Mouse (Mus musculus) natural killer cell, adult 2 months (primary cell): ENCODE measurements around the gene Nprl3.
"Not testable (repeated sequence)": the region's sequence is repeated elsewhere in the genome, so short reads cannot be mapped to it uniquely, and the experiment has no call there.

ENCODE experiments used
- DNase-seq, 2 experiments: peaks; one replicate each; pipeline ENCODE4 v3.0.0; 2022; ENCODE audit warnings: low spot score in 2 of 2

Gene Nprl3

DNA sequence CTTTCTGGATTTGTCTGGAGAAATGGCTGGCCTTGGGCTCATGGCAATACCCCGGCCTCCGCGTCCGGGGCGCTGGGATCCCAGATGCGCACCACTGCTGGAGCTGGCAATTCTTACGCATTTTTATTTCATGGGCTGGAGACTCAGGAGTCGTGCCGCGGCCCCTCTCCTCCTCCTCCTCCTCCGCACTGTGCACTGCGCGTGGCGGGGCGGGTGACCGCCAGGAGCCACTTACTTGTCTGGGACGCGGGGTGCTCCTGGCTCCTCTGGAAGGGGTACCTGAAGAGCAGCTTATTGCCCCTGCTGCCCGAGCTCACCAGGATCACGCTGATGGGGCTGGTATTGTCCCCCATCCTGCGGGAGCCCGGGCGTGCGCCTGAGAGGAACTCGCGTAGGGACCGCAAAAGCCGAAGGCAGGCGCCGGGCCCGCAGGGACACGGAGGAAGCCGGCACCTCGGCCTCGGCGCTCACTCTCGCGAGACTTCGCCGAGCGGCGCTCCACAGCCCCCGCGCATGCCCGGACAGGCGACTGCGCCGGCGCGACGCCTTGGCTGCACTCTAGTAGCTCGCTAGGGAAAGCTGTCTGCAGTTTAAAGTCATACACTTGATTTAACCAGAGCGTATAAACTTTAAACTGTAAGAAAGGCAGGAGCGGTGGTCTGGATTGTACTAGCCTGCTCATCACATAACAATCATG, at the start of gene Nprl3:
Nprl3 (minus strand) TSS at position 520 of the 697 bp plus-strand sequence.
- DNase-seq: peak; percentile 92 to 94

DNA sequence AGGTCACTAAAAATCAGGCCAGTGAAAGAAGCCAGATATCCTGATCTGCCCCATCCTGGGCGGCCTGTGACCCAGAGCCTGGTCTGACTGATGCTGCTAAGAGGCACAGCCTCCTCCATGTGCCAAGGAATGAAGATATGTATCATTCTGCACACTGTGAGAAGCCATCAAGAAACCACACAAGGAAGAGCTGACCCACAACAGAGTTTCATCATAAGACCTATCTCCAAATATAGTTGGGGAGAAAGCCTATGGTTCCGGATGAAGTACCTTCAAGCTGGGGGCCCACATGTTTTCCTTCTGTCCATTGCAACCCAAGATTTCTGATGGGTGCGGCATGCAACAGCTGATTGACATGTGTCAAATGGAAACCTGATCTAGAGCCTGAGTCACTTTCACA, 48.5 kb upstream of the Nprl3 start:
- no peak for DNase-seq

- DNase-seq: no peak
Observed at GRCm38 (mm10) chr11:32309928-32310327, 42.4 kb upstream of the Nprl3 start.

DNA sequence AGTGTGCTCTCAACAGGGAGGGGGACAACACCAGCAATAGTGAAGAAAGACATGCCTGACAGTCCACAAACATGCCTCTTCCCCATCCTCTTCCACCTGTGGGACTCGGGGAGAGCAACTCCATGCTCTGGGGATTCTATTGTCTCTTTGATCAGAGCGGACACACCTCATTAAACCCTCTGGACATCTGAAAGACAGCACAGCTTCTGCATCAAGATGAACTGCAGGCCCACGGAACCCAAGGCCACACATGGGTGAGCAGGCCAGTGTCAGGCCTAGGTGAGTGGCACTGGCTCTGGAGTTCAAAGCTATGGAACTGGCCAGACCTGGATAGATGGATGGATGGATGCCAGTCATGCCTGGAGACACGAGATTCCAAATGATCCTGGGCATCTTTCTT, 41.9 kb upstream of the Nprl3 start:
- no peak for DNase-seq

DNA sequence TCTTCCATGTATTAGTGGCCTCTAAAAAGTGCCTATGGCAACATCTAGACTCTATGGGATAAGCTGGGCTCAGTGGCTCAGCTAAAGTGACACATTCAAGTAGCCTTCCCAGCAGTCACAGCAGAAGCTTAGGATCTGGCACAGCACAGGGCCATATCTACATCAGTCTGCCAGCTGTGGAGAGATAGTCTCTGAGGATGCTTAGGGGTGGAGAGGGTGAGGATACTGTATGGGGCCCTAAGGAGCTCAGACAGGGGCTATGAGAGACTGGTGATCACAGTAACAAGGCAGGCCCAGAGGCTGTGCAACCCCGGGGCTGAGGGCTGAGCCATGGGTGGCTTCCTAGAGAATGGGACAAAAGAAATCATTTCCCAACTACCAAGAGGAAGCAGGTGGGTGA, 39.5 kb upstream of the Nprl3 start:
- no peak for DNase-seq

GRCm38 (mm10) chr11:32303455-32303854, 35.9 kb upstream of the Nprl3 start:
- DNase-seq: no peak

DNA sequence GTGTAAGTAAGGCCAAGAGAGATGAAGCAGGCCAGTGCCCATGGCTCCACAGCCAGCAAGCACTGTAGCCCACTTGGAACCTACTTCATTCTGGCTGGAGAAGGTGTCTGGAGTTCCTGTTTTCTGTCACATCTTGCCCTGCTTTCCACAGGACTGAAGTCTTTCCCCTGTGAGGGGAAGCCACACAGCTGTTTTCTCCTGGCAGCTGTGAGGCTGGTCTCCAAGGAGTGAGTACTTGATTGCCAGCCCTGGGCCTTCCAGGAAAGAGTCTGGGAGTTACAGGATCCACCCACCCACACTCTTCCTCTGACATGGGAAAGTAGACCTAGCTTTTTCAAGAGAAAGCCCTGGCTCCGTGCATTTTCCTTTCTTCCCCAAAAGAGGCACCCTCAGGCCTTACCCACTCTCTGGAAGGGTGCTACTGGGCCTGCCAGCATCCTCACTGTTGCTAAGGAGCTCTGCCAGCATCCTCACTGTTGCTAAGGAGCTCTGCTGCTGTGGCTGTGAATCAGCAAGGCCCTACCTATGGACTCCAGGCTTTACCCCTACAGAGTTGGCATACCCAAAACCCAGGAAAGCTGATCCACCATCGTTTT, 35.4 kb upstream of the Nprl3 start:
- no peak for DNase-seq

- DNase-seq: no peak
Observed at GRCm38 (mm10) chr11:32301506-32301905, 34.0 kb upstream of the Nprl3 start.

DNA sequence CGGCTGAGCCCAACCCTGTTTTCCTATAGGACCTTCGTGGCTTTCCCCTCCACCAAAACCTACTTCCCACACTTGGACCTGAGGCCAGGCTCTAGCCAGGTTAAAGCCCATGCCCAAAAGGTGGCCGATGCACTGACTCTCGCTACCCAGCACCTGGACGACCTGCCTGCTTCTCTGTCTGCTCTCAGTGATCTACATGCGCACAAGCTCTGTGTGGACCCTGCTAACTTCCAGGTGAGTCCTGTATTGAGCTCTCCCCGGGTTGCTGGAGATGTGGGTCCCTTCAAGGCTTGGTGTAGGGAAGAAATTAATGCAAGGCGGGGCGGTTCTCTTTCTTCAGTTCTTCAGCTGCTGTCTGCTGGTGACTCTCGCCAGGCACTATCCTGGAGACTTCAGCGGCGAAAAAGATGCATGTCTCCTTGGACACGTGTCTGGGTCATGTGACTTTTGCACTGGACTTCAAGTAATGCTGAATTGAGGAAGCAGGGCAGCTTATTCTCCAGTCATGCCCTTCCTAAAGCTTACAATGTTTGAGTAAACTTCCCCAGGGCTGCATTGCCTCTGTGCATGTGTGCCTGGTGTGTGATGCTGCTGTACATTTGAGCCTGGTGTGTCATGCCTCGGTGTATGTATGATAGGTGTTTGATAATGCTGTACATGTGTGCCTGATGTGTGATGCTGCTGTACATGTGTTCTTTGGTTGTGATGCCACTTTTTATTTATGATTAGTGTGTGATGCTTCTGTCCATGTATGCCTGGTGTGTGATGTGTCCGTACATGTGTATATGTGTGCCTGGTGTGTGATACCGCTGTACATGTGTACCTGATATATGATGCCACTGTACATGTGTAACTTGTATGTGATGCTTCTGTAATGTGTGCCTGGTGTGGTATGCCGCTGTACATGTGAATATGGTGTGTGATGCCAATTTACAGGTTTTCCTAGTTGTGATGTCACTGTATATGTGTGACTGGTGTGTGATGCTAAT, 33.1 kb upstream of the Nprl3 start:
- no peak for DNase-seq

GRCm38 (mm10) chr11:32299865-32300264, 32.4 kb upstream of the Nprl3 start, which contains the start of gene Hbq1a:
TSS of gene Hbq1a (plus strand) at chr11:32300069.
- DNase-seq: peak; percentile 9 to 38

DNA sequence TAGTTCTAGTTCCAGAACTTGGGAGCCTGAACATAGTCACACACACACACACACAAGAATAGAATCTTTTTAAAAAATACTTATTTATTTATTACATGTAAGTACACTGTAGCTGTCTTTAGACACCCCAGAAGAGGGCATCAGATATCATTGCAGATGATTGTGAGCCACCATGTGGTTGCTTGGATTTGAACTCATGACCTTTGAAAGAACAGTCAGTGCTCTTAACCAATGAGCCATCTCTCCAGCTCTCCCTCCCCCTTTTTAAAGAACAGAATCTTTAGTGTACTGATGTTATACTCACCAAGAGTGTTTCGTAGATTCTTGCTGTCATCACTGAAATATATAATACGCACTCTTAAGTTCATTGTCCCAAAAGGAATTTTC, 31.0 kb upstream of the Nprl3 start:
- DNase-seq: no peak

DNA sequence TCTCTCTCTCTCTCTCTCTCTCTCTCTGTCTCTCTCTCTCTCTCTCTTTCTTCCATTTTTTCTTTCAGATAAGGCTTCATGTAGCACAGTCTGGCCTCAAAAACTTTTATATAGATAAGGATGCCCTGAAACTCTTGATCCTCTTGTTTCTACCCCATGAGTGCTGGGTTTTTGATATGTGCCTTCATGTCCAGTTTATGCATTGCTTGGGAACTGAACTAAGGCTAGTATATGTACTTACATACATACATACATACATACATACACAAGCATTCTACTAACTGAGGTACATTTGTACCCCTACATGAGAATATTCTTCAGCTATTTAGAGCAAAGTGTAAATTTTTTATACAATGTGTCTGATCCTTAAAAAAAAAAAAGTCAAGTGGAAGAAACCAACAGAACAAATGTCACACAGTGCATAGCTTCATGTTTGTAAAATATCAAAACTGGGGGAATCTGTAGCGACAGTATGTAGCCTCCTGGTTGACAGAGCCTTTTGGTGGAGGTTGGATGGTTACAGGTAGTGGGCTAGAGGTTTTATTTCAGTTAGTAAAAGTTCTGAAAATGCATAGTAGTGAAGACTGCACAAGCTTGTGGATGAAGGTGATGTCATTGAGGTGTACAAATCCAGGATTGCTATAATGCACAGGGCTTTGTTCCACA, 30.5 kb upstream of the Nprl3 start:
- no peak for DNase-seq

GRCm38 (mm10) chr11:32297417-32297816, 29.9 kb upstream of the Nprl3 start:
- not testable (repeated sequence) for DNase-seq

DNA sequence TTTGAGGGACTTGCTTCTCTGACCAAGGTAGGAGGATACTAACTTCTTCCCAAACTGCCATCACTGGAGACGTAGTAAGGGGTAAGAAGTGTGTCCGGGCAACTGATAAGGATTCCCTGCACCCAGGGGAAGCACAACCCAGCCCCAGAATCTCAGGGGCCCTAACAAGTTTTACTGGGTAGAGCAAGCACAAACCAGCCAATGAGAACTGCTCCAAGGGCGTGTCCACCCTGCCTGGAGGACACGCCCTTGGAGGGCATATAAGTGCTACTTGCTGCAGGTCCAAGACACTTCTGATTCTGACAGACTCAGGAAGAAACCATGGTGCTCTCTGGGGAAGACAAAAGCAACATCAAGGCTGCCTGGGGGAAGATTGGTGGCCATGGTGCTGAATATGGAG, 28.7 kb upstream of the Nprl3 start, which contains the start of gene Hba-a2:
Hba-a2 (plus strand) TSS at position 287 of the 400 bp plus-strand sequence.
- DNase-seq: not testable (repeated sequence)

DNA sequence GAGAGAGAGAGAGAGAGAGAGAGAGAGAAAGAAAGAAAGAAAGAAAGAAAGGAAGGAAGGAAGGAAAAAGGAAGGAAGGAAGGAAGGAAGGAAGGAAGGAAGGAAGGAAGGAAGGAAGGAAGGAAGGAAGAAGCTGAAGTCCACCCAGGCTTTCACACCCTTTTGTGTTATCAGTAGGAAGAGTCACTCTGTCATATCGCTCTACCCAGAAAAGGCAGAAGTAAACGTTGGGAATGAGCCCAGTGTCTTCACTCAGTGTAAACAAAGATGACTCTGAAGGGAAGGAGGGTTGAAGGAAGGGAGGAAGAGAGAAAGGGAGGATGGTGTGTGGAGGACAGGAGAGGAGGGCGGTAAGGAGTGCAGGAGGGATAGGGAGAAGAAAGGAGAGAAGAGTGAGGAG, 26.0 kb upstream of the Nprl3 start:
- DNase-seq: not testable (repeated sequence)

- DNase-seq: not testable (repeated sequence)
Observed at GRCm38 (mm10) chr11:32292819-32293218, 25.3 kb upstream of the Nprl3 start.

DNA sequence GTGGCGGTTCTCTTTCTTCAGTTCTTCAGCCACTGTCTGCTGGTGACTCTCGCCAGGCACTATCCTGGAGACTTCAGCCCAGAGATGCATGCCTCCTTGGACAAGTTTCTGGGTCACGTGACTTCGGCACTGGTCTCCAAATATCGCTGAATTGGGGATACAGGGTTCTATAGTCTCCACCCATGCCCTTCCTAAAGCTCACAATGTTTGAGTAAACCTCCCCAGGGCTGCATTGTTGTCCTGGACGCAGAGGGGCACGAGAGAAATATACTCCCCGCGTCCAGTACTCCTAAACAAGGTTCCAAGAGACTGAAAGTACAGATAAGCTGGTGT, 20.0 kb upstream of the Nprl3 start:
- DNase-seq: no peak

DNA sequence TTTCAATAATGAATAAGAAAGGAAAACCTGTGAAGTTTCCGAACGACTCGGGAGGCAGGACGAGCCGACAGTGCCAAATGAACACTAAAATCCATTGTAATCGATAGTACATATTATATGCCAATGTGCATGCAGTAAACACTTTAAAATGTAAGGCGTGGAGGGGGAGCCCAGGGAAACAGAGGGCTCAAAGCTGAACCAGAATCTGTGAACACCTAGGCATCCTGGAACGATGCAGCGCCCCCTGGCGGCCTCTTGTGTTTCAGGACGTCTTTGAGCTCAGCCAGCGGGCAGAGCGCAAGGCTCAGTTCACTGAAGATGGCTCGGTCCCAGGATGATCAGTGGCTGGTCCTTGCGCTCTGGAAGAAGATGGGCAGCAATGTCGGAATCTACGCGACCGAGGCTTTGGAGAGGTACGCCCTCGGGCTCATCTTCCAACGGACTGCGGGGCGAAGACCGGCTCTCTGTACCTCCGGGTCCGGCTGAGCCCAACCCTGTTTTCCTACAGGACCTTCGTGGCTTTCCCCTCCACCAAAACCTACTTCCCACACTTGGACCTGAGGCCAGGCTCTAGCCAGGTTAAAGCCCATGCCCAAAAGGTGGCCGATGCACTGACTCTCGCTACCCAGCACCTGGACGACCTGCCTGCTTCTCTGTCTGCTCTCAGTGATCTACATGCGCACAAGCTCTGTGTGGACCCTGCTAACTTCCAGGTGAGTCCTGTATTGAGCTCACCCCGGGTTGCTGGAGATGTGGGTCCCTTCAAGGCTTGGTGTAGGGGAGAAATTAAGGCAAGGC, 19.4 kb upstream of the Nprl3 start, which contains the start of gene Hbq1b:
Hbq1b (plus strand) TSS at position 271 of the 798 bp plus-strand sequence.
- peak; percentile 34 to 69 for DNase-seq

- not testable (repeated sequence) for DNase-seq
Observed at GRCm38 (mm10) chr11:32285887-32286286, 18.4 kb upstream of the Nprl3 start.

DNA sequence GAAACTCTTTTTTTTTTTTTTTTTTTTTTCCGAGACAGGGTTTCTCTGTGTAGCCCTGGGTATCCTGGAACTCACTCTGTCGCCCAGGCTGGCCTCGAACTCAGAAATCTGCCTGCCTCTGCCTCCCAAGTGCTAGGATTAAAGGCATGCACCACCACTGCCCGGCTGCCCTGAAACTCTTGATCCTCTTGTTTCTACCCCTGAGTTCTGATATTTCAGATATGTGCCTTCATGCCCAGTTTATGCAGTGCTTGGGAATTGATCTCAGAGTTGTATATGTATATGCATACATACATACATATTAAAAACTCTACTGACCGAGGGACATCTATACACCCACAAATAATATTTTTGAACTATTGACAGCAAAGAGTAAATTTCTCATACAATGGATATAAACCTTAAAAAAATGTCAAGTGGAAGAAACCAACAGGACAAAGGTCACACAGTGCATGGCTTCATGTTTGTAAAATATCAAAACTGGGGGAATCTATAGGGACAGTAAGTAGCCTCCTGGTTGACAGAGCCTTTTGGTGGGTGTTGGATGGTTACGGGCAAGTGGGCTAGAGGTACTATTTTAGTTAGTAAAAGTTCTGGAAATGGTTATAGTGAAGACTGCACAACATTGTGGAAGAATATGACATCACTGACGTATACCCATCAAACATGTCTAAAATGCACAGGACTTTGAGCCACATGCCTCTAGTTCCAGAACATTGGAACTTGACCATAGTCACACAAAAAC, 17.7 kb upstream of the Nprl3 start:
- DNase-seq: no peak
